Mouse (Mus musculus) forebrain, postnatal 0 days (tissue): ENCODE data around the gene Ppara. TPM values are rescaled to one million over a fixed set of nuclear protein-coding genes. Genes with fewer than 3 reads are reported as not detected.

Experiments used
- ATAC-seq: fragments of 200-750 bp; cut with Nextera tagmentation; 2 replicates; pipeline ENCODE4 v1.8.0; 2017; ENCODE audit warnings: mild to moderate bottlenecking, moderate library complexity
- DNase-seq: peaks from one replicate; pipeline ENCODE4 v3.0.0-alpha.2; 2015
- H3K27ac ChIP-seq: fragments of 300-500 bp; sonication (generic); 2 replicates; pipeline ENCODE4 v1.5.1; 2014; ENCODE audit warnings: low read depth, mild to moderate bottlenecking, antibody characterized with exemption, low read length, moderate library complexity, mixed read lengths
- H3K27me3 ChIP-seq: fragments of 300-500 bp; sonication (generic); 2 replicates; pipeline ENCODE4 v1.6.1; 2014; ENCODE audit warnings: mild to moderate bottlenecking, low read length, mixed read lengths; ENCODE audit not compliant: insufficient read depth
- H3K36me3 ChIP-seq: fragments of 300-500 bp; sonication (generic); 2 replicates; pipeline ENCODE4 v1.6.1; 2014; ENCODE audit warnings: mild to moderate bottlenecking, moderate library complexity; ENCODE audit not compliant: insufficient read depth
- H3K4me1 ChIP-seq: fragments of 300-500 bp; sonication (generic); 2 replicates; pipeline ENCODE4 v1.6.1; 2014; ENCODE audit warnings: antibody characterized with exemption; ENCODE audit not compliant: insufficient read depth
- H3K4me2 ChIP-seq: fragments of 300-500 bp; sonication (generic); 2 replicates; pipeline ENCODE4 v1.6.1; 2014; ENCODE audit warnings: low read depth, mild to moderate bottlenecking, moderate library complexity
- H3K4me3 ChIP-seq: fragments of 300-500 bp; sonication (generic); 2 replicates; pipeline ENCODE4 v1.5.1; 2014; ENCODE audit warnings: low read depth, low read length, mixed read lengths
- H3K9ac ChIP-seq: fragments of 300-500 bp; sonication (generic); 2 replicates; pipeline ENCODE4 v1.6.1; 2014; ENCODE audit warnings: mild to moderate bottlenecking
- H3K9me3 ChIP-seq: fragments of 300-500 bp; sonication (generic); 2 replicates; pipeline ENCODE4 v1.6.1; 2016; ENCODE audit warnings: low read length
- CTCF ChIP-seq: sonication (generic); IDR thresholded peaks from 2 replicates; pipeline ENCODE4 v1.5.1; 2016; ENCODE audit warnings: antibody characterized with exemption, control low read depth, low read depth
- WGBS: fragments of 180-500 bp; shearing (Covaris S2); extraction: QIAGEN DNeasy Blood & Tissue Kit; methylation state at CpG from one replicate; pipeline ENCODE4 v1.1.7; 2014; 5-methylcytosine and 5-hydroxymethylcytosine counted together
- polyA plus RNA-seq: library from polyadenylated mRNA; unstranded; fragments of >200 nt; fragmentation: Nextera tagmentation; extraction: Ambion mirVana; gene quantifications from 2 replicates; pipeline ENCODE4 v1.2.1, GENCODE M21; 2015
- total RNA-seq: library from RNA; depleted of rRNA; stranded (reverse); fragments of >200 nt; gene quantifications from 2 replicates; pipeline ENCODE4 v1.2.3, GENCODE M21; 2014

Gene Ppara
- total and polyA plus RNA-seq, 2 experiments from 2014 or later, result 1.7 to 2.0 TPM

DNA sequence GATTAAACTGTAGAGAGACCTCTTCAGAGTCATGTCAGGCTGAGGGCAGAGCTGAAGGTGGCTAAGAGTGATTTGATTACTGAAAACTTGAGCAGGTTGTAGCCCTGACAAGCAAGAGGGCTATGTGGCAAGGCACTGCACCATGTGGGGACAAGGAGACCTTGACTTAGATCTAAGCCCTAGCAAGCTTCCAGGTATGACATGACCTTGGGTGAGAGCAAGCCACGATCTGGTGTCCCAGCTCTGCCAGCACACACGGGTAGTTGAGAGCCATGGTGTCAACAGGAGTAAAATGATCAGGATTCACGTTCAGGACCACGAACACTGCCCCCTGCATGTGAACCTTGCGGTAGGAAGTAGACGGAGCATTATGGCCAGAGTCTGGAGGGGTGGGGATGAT, 20.4 kb downstream of the Ppara start:
- no peak for TF ChIP-seq CTCF
- H3K9ac ChIP-seq, result no peak overlapping the region
- 73% methylated on average over 6 of the region's 6 CpGs for WGBS

DNA sequence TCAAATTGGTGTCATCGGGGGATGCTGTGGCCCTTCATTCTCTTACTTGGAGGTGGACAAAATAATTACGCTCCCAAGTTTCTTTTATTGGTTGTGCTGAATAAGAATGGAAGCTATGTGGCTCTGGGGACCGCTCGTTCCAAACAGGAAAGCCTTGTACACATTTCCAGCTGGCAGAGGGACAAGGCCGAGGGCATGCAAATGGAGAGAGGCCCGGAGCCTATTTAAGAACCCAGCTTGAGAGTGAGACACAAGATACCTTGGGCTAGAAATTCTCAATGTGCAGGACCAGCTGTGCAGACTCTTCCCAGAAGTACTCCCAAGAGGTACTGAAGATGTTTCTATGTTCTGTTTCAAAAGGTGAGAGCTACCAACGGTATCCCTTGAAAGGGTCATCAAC, 21.8 kb downstream of the Ppara start:
- H3K4me1 ChIP-seq, result no peaks in the 10 kb centered on the region
- 65% methylated on average over 7 of the region's 7 CpGs for WGBS
- H3K4me3 ChIP-seq, result no peak overlapping the region
- no peaks in the 10 kb centered on the region for H3K9me3 ChIP-seq
- H3K4me2 ChIP-seq, result no peak overlapping the region
- no peak for DNase-seq
- no peaks in the 10 kb centered on the region for H3K27me3 ChIP-seq
- H3K27ac ChIP-seq, result no peak overlapping the region
- ATAC-seq, result no peak
- no peak overlapping the region for H3K9ac ChIP-seq
- TF ChIP-seq CTCF, result no peak
- H3K36me3 ChIP-seq, result no peaks in the 10 kb centered on the region

More for the DNA sequence above, 20.4 kb downstream of the Ppara start:
- no peak overlapping the region for H3K27ac ChIP-seq
- no peaks in the 10 kb centered on the region for H3K27me3 ChIP-seq
- no peak overlapping the region for H3K4me3 ChIP-seq
- ATAC-seq (no peak), DNase-seq (no peak)
- no peaks in the 10 kb centered on the region for H3K36me3 ChIP-seq
- no peaks in the 10 kb centered on the region for H3K9me3 ChIP-seq
- H3K4me2 ChIP-seq, result no peak overlapping the region
- H3K4me1 ChIP-seq, result no peaks in the 10 kb centered on the region

DNA sequence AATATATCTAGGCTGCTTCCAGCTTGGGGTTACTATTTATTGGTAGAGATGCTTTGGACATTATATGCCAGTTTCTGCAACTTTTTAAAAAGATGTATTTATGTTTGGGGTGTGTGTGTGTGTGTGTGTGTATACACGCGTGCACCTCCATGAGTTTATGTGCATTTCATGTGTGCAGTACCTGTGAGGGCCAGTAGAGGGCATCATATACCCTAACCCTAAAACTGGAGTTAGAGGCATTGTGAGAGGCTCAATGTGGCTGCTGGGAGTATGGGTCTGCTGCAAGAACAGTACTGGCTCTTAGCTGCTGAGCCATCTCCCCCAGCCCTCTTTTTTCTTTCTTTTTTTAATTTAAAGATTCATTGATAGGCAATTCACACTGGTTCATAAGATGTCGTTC, 23.0 kb downstream of the Ppara start:
- no peak overlapping the region for H3K27ac ChIP-seq
- peak; percentile 30; the same call in 1 of the 2 replicates for TF ChIP-seq CTCF
- no peaks in the 10 kb centered on the region for H3K4me1 ChIP-seq
- no peak overlapping the region for H3K9ac ChIP-seq
- no peaks in the 10 kb centered on the region for H3K27me3 ChIP-seq
- no peaks in the 10 kb centered on the region for H3K9me3 ChIP-seq
- no peak overlapping the region for H3K4me3 ChIP-seq
- no peaks in the 10 kb centered on the region for H3K36me3 ChIP-seq
- no peak for ATAC-seq
- 97% methylated on average over 3 of the region's 3 CpGs for WGBS
- DNase-seq, result no peak
- H3K4me2 ChIP-seq, result no peak overlapping the region

DNA sequence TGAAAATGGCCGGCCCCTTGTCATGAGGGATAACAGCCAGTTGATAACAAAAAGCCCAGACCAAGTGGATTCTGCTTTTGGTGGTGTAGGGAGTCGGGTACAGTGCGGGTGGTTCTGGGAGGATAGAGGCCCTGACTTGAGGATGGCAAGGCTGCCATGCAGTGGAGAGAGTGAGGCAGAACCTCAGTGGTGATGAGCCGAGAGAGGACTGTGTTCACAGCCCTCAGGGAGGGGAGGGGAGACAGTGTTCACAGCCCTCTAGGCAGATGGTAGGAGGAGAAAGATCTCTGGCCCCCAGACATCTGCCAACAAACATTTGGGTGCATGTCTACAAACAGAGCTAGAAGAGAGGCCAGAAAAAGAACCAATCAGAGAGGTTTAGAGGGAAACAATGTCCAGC, 28.0 kb downstream of the Ppara start:
- TF ChIP-seq CTCF, result no peak
- ATAC-seq (no peak), DNase-seq (no peak)
- H3K4me3 ChIP-seq, result no peak overlapping the region
- no peaks in the 10 kb centered on the region for H3K9me3 ChIP-seq
- H3K36me3 ChIP-seq, result no peaks in the 10 kb centered on the region
- no peak overlapping the region for H3K27ac ChIP-seq
- 76% methylated on average over 4 of the region's 4 CpGs for WGBS
- H3K4me2 ChIP-seq, result no peak overlapping the region
- no peaks in the 10 kb centered on the region for H3K27me3 ChIP-seq
- H3K4me1 ChIP-seq, result no peaks in the 10 kb centered on the region
- no peak overlapping the region for H3K9ac ChIP-seq

DNA sequence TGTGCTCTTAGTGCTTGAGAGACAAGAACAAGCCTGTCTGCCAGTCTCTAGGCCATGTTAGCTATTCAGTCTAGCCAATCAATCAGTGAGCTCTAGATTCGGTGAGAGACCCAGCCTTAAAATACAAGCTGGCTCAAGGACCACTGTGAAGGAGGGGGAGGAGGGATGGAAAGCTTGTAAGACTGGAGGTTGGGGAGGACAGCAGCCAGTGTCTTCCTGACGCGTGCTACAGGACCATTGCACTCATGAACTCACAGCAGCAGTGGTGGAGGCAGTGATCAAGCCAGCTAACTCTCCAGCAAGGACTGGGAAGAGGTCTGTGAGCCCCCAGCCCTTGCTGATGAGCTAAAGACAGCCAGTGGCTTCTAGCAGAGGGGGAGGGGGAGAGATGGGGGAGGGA, 30.2 kb downstream of the Ppara start:
- WGBS, result 47% methylated on average over 3 of the region's 3 CpGs
- TF ChIP-seq CTCF, result no peak
- Histone ChIP-seq H3K36me3 (no peaks in the 10 kb centered on the region), H3K4me1 (no peaks in the 10 kb centered on the region), H3K9ac (no peak overlapping the region), H3K27ac (no peak overlapping the region), H3K4me2 (no peak overlapping the region), H3K4me3 (no peak overlapping the region), H3K27me3 (no peaks in the 10 kb centered on the region), H3K9me3 (no peaks in the 10 kb centered on the region)
- ATAC-seq (no peak), DNase-seq (no peak)

DNA sequence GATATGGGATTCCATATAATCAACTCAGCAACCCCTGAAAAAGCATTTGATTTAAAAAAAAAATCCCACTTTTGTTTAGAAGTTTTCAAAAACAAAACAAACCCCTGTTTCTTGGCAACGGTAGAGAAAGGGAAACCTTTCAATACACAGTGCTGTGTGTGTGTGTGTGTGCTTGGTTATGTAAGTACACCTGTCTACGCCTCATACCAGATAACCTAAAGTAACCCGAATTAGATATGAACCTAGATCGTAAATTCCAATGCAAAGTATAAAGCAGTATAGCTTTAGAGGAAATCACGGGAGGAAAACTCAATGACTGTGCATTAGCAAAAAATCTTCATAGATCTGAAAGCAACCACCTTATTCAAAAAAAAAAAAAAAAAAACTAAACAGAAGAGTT, 31.9 kb downstream of the Ppara start:
- Histone ChIP-seq H3K4me3 (no peak overlapping the region), H3K9me3 (no peaks in the 10 kb centered on the region), H3K9ac (no peak overlapping the region), H3K4me1 (no peaks in the 10 kb centered on the region), H3K4me2 (no peak overlapping the region), H3K36me3 (no peaks in the 10 kb centered on the region), H3K27me3 (no peaks in the 10 kb centered on the region), H3K27ac (no peak overlapping the region)
- no peak for TF ChIP-seq CTCF
- DNase-seq (no peak), ATAC-seq (no peak)
- WGBS, result 92% methylated on average over 5 of the region's 5 CpGs

DNA sequence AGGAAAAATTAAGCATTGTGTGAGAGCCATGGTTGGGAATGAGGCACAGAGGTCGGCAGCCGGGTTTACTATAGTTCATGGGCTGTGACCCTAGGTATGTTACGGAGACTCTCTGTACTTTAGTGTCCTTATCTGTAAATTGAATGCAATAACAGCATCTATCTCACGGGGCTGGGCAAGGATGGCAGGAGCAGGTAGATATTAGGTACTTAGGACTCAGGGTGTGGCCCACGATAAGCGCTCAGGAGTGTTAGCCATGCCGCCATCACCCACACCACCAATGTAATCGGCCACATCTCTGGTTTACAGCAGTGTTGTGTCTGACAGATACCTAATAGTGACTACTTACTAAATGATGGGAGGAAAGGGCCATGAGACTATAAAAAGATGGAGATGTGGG, 34.2 kb downstream of the Ppara start:
- H3K4me3 ChIP-seq, result no peak overlapping the region
- ATAC-seq (no peak), DNase-seq (no peak)
- H3K27ac ChIP-seq, result no peak overlapping the region
- no peak for TF ChIP-seq CTCF
- no peaks in the 10 kb centered on the region for H3K4me1 ChIP-seq
- no peaks in the 10 kb centered on the region for H3K27me3 ChIP-seq
- no peaks in the 10 kb centered on the region for H3K36me3 ChIP-seq
- 93% methylated on average over 8 of the region's 8 CpGs for WGBS
- H3K4me2 ChIP-seq, result no peak overlapping the region
- H3K9ac ChIP-seq, result no peak overlapping the region
- no peaks in the 10 kb centered on the region for H3K9me3 ChIP-seq
